Mouse (Mus musculus): Measurements from ENCODE around the gene Pde4dip. TPM values are rescaled to one million over a fixed set of nuclear protein-coding genes. Genes with fewer than 3 reads are reported as not detected.

The Pde4dip gene
- total RNA-seq, 1 experiment from 2014 or later: 9.7 TPM

GRCm38 (mm10) chr3:97789317-97789716, 99.2 kb downstream of the Pde4dip start:
- no peak for ATAC-seq (replicated peaks in 1 of 2; ENCODE audit: insufficient read depth in 1 of 2, low FRiP score in 2 of 2, low TSS enrichment in 1 of 2, low read depth in 1 of 2, poor library complexity in 2 of 2, severe bottlenecking in 2 of 2)

GRCm38 (mm10) chr3:97776195-97776594, 112.3 kb downstream of the Pde4dip start:
- no peak for ATAC-seq (replicated peaks in 1 of 2; ENCODE audit: insufficient read depth in 1 of 2, low FRiP score in 2 of 2, low TSS enrichment in 1 of 2, low read depth in 1 of 2, poor library complexity in 2 of 2, severe bottlenecking in 2 of 2)

- ATAC-seq (replicated peaks in 1 of 2; ENCODE audit: insufficient read depth in 1 of 2, low FRiP score in 2 of 2, low TSS enrichment in 1 of 2, low read depth in 1 of 2, poor library complexity in 2 of 2, severe bottlenecking in 2 of 2): no peak
These were observed 112.8 kb downstream of the Pde4dip start for GRCm38 (mm10) chr3:97775742-97776141.

GRCm38 (mm10) chr3:97774861-97775260, 113.6 kb downstream of the Pde4dip start:
- peak; percentile 56 to 74; a peak in 3 of 4 replicates for ATAC-seq (replicated peaks in 1 of 2; ENCODE audit: insufficient read depth in 1 of 2, low FRiP score in 2 of 2, low TSS enrichment in 1 of 2, low read depth in 1 of 2, poor library complexity in 2 of 2, severe bottlenecking in 2 of 2)

- peak; percentile 96 for ATAC-seq (replicated peaks in 1 of 2; ENCODE audit: insufficient read depth in 1 of 2, low FRiP score in 2 of 2, low TSS enrichment in 1 of 2, low read depth in 1 of 2, poor library complexity in 2 of 2, severe bottlenecking in 2 of 2)
These were observed 120.4 kb downstream of the Pde4dip start for GRCm38 (mm10) chr3:97767771-97768762.

GRCm38 (mm10) chr3:97767041-97767770, 121.3 kb downstream of the Pde4dip start:
- ATAC-seq (replicated peaks in 1 of 2; ENCODE audit: insufficient read depth in 1 of 2, low FRiP score in 2 of 2, low TSS enrichment in 1 of 2, low read depth in 1 of 2, poor library complexity in 2 of 2, severe bottlenecking in 2 of 2): peak; percentile 3 to 5; a peak in 2 of 4 replicates

GRCm38 (mm10) chr3:97766459-97766858, 122.0 kb downstream of the Pde4dip start:
- no peak for ATAC-seq (replicated peaks in 1 of 2; ENCODE audit: insufficient read depth in 1 of 2, low FRiP score in 2 of 2, low TSS enrichment in 1 of 2, low read depth in 1 of 2, poor library complexity in 2 of 2, severe bottlenecking in 2 of 2)

- no peak for ATAC-seq (replicated peaks in 1 of 2; ENCODE audit: insufficient read depth in 1 of 2, low FRiP score in 2 of 2, low TSS enrichment in 1 of 2, low read depth in 1 of 2, poor library complexity in 2 of 2, severe bottlenecking in 2 of 2)
These were observed 124.4 kb downstream of the Pde4dip start for GRCm38 (mm10) chr3:97764152-97764551.

GRCm38 (mm10) chr3:97761951-97762350, 126.6 kb downstream of the Pde4dip start:
- ATAC-seq (replicated peaks in 1 of 2; ENCODE audit: insufficient read depth in 1 of 2, low FRiP score in 2 of 2, low TSS enrichment in 1 of 2, low read depth in 1 of 2, poor library complexity in 2 of 2, severe bottlenecking in 2 of 2): no peak

- ATAC-seq (replicated peaks in 1 of 2; ENCODE audit: insufficient read depth in 1 of 2, low FRiP score in 2 of 2, low TSS enrichment in 1 of 2, low read depth in 1 of 2, poor library complexity in 2 of 2, severe bottlenecking in 2 of 2): no peak
These were observed 127.3 kb downstream of the Pde4dip start for GRCm38 (mm10) chr3:97761168-97761567.

- no peak for ATAC-seq (replicated peaks in 1 of 2; ENCODE audit: insufficient read depth in 1 of 2, low FRiP score in 2 of 2, low TSS enrichment in 1 of 2, low read depth in 1 of 2, poor library complexity in 2 of 2, severe bottlenecking in 2 of 2)
These were observed 128.7 kb downstream of the Pde4dip start for GRCm38 (mm10) chr3:97759846-97760245.

- no peak for ATAC-seq (replicated peaks in 1 of 2; ENCODE audit: insufficient read depth in 1 of 2, low FRiP score in 2 of 2, low TSS enrichment in 1 of 2, low read depth in 1 of 2, poor library complexity in 2 of 2, severe bottlenecking in 2 of 2)
These were observed 131.0 kb downstream of the Pde4dip start for GRCm38 (mm10) chr3:97757501-97757900.

GRCm38 (mm10) chr3:97756283-97757074, 132.0 kb downstream of the Pde4dip start:
- no peak for ATAC-seq (replicated peaks in 1 of 2; ENCODE audit: insufficient read depth in 1 of 2, low FRiP score in 2 of 2, low TSS enrichment in 1 of 2, low read depth in 1 of 2, poor library complexity in 2 of 2, severe bottlenecking in 2 of 2)

GRCm38 (mm10) chr3:97755411-97755810, 133.1 kb downstream of the Pde4dip start:
- ATAC-seq (replicated peaks in 1 of 2; ENCODE audit: insufficient read depth in 1 of 2, low FRiP score in 2 of 2, low TSS enrichment in 1 of 2, low read depth in 1 of 2, poor library complexity in 2 of 2, severe bottlenecking in 2 of 2): no peak

GRCm38 (mm10) chr3:97752901-97753300, 135.6 kb downstream of the Pde4dip start:
- ATAC-seq (replicated peaks in 1 of 2; ENCODE audit: insufficient read depth in 1 of 2, low FRiP score in 2 of 2, low TSS enrichment in 1 of 2, low read depth in 1 of 2, poor library complexity in 2 of 2, severe bottlenecking in 2 of 2): no peak

GRCm38 (mm10) chr3:97751566-97751965, 136.9 kb downstream of the Pde4dip start:
- no peak for ATAC-seq (replicated peaks in 1 of 2; ENCODE audit: insufficient read depth in 1 of 2, low FRiP score in 2 of 2, low TSS enrichment in 1 of 2, low read depth in 1 of 2, poor library complexity in 2 of 2, severe bottlenecking in 2 of 2)

- ATAC-seq (replicated peaks in 1 of 2; ENCODE audit: insufficient read depth in 1 of 2, low FRiP score in 2 of 2, low TSS enrichment in 1 of 2, low read depth in 1 of 2, poor library complexity in 2 of 2, severe bottlenecking in 2 of 2): no peak
These were observed 139.7 kb downstream of the Pde4dip start for GRCm38 (mm10) chr3:97748789-97749188.

All from hematopoietic stem cell, adult 5-6 weeks (primary cell).